Mouse (Mus musculus): Measurements from ENCODE around the gene Stag3.

Stag3 gene

DNA sequence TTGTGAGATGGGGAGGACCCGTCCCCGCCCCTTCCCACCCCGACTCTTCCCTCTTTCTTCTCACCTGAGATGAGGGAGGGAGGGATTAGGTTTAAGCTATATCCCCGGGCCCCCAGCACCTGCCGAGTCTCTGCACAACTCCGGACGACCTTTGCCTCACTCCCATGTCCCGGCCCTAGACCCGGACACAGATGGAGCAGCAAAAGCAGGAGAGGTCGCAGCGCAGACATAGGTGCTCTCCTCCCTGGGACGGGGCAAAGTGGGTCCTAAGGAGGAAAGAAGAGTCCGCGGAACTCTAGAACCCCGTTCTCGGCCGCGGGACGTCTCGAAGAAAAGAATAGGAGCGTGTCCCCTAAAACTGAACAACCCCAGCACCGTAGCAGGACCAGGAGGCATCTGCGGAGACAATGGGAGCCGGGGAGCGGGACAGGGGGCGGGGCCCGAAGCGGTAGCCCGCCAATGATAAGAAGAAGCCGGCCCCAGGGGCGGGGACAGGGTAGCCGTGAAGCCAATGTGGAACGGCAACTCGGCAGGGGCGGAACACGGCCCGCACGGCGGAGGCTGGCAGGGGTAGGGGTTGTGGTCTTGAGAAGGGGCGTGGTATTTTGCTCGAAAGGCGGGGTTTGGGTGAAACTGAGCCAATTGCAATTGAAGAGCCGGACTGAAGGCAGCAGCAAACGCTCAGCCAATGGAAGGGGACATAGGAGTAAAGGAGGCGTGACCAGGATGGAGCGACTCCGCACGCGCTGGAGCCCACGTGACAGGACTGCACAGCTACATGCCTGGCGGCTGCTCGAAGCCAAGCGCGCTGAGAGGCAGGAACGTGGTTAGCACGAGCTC, at the start of gene Stag3, which contains the start of the genes Gm43720 and Gpc2:
TSS of gene Stag3 (plus strand) at position 656 of the 840 bp plus-strand sequence.
TSS of gene Gm43720 (minus strand) at position 374 of the 840 bp plus-strand sequence.
TSS of gene Gpc2 (minus strand) at position 421 of the 840 bp plus-strand sequence.
- peak; percentile 77 for DNase-seq (ENCODE audit: low read depth, low spot score)

DNA sequence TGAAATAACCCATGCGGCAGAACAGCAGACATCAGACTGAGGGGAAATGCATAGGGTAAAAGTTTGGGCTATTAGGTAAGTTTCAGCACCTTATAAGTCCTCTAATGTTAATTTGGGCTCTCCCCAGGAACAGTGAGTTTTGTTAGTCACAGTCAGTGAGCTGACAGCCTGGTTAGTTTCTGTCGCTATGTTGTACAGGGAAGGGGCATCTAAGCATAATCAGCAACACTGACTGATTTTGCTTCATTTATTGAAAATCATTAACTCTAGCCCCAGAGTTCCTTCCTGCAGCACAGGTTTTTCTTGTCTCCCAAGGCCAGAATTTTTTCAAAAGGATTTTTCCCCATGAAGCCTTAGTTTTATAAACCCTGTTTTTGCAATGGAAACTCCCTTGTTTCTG, 46.3 kb upstream of the Stag3 start:
- DNase-seq (ENCODE audit: low read depth, low spot score) = no peak

DNA sequence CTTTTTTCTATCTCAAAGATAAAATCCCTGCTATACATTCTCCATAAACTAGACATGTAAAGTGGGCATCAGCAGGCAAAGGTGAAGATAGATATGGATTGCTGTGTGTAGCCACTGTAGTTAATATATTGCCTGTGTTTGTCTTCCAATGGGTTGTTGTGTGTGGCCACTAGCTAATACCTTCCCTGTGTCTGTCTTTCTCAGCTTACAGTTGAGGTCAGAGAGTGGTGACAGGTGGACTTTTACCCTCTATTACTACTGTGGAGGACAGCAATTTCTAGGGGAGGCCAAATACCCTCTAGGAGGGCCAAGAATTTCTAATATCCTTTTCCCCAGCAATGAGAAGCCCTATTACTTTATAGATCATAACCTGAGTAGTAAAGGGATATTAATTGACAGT, 45.8 kb upstream of the Stag3 start:
- no peak for DNase-seq (ENCODE audit: low read depth, low spot score)

DNA sequence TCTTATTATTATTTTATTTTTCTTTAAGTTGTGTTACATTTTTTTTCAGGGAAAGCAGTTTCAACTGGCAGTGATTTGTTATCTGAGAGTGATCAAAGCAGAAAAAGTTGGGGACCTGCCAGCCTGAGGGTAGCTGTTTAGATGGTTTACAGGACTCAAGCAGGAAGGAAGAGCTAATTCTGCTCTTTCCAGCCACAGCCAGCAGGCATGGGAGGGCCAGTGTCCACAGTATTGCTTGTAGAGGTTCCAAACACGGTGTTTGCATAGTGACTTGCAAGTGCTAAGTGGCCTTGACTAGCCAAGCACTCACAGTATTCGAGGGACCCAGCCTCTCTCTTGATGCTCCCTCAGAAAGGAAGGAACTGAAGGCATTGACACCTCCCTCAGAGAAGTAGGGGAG, 38.5 kb upstream of the Stag3 start:
- DNase-seq (ENCODE audit: low read depth, low spot score) = no peak

DNA sequence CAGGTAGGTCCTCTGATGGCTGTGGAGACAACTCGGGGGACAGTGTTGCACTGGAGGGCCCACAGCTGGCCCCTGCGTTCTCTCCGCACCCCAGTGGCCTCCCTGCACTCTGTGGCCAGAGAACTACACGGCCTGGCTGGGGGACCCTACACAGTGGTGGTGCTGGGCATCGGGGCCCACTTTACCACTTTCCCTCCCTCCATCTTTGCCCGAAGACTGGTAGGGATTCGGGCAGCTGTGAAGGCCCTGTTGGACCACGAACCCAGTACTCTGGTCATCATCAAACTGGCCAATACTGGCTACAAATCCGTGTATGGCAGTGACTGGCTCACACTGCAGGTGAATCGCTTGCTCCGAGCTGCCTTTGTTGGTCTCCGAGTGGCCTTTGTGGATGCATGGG, 28.9 kb upstream of the Stag3 start:
- no peak for DNase-seq (ENCODE audit: low read depth, low spot score)

DNA sequence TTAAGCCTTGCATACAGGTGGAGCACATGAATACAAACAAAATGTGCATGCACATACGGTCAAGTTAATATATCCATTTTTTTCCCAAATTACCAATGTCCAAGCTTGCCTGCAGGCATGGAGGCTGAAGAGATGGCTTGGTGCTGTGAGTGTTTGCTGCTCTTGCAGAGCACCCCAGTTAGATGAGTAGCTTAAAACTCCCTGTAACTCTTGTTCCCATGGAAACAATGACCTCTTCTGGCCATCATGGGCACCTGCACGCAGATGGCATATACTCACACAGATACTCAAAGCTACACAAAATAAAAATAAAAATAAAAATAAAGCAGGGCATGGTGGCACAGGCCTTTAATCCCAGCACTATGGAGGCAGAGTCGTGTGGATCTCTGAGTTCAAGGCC, 27.0 kb upstream of the Stag3 start:
- no peak for DNase-seq (ENCODE audit: low read depth, low spot score)

DNA sequence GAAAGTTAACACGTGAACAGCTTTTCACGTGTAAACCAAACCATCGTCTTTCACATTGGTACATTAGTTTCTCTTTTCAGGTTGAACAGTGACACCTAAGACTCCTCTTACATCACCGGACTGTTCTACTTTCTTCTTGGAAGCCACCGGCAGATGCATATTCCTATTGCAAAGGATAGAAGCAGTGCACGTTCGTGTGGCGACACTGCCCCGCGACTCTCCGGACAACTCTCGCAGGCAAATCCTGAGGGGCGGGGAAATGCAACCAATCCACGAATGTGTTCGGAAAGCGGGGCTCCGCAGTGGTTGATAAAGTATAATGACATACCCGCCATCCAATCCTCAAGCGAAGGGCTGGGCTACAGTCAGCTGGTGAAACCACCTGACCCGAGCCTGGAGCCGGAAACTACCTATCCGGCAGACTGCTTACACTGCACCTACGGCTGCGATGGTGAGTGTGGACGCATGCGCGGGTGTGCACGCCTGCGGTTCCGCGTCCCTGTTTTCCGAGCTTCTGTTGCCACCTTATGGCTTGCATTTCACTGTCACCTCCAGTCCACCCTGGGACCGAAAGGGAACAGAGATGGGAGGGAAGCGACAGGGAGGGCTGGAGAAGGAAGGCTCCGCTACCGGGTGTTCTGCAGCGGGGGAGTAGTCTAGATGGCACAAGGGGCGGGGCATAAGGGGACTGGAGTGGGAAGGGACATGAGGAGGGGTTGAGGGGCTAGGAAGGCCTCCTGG, 24.5 kb upstream of the Stag3 start, which contains the start of gene Lamtor4:
TSS of gene Lamtor4 (plus strand) at position 130 of the 741 bp plus-strand sequence.
- peak; percentile 96 for DNase-seq (ENCODE audit: low read depth, low spot score)

DNA sequence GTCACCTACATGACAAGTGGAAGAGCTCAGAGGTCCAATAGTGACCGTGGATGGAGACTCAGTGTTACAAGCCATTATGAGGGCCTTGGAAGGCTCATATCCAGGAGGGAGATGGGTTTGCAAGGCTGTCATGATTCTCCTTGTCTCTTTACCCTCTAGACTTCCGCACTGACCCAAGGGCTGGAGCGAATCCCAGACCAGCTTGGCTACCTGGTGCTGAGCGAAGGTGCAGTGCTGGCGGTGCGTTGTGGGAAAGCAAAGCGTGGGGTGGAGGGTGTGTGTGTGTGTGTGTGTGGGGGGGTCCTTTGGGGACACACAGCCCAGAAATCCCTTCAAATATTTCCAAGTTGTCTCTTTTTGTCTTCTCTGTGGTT, 24.0 kb upstream of the Stag3 start:
- no peak for DNase-seq (ENCODE audit: low read depth, low spot score)

DNA sequence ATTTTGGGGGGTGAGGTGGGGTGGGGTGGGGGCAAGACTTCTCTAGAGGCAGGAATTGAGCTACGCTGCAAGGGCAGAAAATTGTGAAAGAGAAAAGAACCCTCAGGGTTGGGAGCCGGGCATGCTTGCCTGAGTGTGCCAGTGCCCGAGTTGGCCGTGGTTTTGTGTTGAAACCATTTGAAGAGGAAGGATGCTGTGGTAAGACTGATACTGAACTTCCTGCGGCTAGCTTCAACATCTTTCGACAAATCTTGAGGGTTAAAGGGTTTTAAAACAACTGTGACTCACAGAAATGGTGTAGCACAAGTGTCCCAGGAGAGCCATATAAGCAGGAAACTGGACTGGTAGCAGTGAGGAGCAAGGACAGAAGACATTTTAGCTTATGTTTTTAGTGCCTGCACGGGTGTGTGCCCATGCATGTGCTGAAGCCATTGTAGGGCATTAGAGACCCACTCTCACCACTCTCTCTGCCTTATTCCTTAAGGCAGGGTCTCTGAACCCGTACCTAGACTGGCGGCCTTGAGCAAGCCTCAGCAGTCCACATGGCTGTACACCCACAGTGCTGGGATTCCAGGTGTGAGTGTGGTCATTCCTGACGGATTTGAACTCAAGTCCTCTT, 23.0 kb upstream of the Stag3 start:
- no peak for DNase-seq (ENCODE audit: low read depth, low spot score)

DNA sequence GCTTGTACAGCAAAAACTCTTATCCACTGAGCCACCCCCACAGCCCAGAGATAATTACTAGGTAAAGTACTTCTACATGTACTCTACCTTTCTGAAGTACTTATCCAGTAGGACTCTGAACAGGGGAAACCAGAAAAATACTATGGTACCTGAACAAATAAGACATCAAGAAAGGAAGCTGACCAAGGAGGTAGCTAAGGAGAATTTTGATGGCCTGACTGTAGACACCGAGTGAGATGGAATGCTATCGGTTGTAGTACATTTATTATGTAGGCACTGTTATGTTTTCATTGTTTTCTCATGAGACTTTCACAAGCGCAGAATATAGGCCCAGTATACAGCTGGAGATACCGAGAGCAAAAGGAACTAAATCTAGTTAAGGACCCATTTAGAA, 22.5 kb upstream of the Stag3 start:
- DNase-seq (ENCODE audit: low read depth, low spot score) = no peak

DNA sequence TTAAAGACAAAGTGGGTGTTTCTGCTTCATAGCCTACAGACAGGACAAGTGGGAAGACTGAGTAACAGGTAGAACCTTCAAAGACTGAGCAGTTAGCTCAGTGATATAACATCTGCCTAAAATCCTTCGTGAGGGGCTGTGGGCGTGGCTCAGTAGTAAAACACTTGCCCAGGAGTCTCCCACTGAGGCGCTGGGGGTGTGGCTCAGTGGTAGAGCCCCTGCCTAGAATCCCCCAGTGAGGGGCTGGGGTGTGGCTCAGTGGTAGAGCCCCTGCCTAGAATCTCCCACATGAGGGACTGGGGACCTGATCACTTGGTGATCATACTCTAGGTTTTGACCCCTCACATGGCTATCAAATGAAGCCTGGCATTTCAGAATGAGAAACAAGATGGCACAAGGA, 22.0 kb upstream of the Stag3 start:
- no peak for DNase-seq (ENCODE audit: low read depth, low spot score)

DNA sequence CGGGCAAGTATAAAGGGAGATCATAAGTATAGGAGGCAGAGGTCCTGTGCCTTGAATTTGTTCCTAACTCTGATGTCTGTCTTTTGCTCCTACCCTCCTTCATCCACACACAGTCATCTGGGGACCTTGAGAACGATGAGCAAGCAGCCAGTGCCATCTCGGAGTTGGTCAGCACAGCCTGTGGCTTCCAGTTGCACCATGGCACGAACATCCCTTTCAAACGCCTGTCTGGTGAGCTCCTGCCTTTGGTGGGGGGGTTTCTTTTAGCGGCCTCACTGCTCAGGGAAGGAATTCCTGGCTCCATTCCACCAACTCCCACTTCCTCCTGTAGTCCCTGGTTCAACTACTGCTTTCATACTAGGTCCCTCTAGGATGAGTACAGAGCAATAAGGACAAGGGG, 21.5 kb upstream of the Stag3 start:
- DNase-seq (ENCODE audit: low read depth, low spot score) = no peak

DNA sequence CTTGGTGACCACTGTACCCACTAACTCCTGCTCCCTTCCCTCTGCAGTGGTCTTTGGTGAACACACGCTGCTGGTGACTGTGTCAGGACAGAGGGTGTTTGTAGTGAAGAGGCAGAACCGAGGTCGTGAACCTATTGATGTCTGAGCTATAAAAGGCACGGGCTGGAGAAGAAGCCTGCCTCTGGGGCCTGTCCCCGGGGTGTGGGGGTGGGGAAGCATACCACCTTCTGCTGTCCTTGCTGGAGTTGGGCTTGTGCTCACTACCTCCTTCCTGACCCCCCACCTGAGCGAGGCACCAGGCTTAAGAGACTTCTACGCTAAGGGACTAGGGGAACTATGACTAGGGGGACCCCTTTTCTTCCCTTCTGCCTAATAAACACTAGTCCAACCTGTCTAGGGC, 21.0 kb upstream of the Stag3 start:
- DNase-seq (ENCODE audit: low read depth, low spot score) = no peak

DNA sequence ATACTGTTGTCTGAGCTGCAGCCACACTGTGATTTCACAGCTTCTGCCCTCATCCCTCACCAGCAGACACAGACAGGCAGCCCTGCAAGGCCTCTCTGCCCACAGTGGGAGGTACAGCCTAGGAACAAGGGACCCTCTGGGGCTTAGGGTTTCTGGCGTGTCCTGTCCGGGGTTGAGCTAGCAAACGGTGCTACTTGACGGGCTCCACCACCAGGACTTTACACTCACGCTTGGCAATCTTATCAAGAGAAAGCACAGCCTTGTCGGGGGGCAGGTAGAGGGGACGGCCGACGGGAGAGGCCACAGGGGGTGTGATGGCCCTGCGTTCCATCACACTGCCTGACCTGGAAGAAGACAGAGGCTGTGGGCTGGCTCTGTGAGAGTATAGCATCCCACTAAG, 20.0 kb upstream of the Stag3 start:
- DNase-seq (ENCODE audit: low read depth, low spot score) = no peak

DNA sequence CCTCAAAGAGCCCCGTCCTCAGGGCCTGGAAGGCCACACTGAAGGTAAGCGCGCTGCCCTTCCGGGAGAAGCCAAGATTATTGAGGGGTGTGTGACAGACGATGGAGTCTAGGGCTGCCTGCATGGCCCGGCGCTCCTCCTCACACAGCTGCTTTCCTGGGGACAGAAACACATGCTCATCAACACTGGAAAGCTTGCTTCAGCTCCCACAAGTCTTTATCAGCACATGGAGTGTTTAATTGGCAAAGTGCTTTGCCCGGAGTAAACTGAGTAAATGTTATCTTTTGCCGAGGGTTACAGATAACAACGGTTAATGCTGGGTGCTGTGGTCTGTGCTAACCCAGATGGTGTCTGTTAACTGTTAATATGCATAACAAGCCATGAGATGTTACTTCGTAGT, 19.2 kb upstream of the Stag3 start:
- no peak for DNase-seq (ENCODE audit: low read depth, low spot score)

DNA sequence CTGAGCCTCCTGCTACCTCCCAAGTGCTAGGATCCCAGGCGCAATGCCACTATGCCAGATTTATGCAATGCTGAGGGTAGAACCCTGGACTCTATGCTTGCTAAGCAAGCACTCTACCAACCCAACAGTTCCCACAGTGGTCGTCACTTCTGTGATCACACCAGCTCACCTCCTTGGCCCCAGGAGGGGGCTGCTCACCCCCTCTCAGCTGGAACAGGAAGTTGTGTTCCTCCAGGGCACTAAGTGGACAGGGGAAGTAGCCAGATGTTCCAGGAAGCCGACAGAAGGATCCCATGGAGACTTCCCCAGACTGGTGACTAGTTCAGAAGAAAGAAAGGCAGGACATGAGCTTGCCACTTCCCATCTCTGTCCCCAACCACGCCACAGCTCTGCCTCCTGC, 18.0 kb upstream of the Stag3 start:
- no peak for DNase-seq (ENCODE audit: low read depth, low spot score)

DNA sequence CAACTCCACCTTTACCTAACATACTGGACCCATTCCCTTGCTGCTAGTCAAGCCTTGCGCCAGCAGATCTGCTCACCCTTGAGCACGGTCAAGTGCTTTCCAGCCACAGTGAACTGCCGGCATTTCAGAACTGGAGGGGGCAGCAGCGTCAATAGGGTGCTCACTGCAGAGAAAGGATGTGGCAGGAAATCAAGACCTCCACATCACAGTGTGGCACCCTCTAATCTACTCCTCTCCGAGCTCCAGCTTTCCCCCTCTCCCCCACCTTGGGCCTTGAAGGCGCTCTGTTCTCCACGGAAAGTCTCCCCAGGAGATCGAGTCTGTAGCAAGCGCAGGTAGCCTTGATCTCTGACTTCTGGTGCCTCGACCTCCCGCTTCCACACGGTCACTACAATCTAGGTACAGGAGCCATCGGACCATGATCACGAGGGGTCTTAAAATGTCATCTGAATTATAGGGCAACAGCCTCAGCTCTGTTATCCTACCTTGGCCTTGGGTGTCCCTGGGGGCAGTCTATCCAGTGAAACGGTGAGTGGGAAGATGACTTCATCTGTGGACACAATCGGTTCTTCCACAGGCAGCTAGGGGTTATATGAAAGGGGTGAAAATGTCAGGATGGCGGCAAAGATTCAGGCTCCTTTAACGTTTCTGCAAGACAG, 17.3 kb upstream of the Stag3 start:
- no peak for DNase-seq (ENCODE audit: low read depth, low spot score)

DNA sequence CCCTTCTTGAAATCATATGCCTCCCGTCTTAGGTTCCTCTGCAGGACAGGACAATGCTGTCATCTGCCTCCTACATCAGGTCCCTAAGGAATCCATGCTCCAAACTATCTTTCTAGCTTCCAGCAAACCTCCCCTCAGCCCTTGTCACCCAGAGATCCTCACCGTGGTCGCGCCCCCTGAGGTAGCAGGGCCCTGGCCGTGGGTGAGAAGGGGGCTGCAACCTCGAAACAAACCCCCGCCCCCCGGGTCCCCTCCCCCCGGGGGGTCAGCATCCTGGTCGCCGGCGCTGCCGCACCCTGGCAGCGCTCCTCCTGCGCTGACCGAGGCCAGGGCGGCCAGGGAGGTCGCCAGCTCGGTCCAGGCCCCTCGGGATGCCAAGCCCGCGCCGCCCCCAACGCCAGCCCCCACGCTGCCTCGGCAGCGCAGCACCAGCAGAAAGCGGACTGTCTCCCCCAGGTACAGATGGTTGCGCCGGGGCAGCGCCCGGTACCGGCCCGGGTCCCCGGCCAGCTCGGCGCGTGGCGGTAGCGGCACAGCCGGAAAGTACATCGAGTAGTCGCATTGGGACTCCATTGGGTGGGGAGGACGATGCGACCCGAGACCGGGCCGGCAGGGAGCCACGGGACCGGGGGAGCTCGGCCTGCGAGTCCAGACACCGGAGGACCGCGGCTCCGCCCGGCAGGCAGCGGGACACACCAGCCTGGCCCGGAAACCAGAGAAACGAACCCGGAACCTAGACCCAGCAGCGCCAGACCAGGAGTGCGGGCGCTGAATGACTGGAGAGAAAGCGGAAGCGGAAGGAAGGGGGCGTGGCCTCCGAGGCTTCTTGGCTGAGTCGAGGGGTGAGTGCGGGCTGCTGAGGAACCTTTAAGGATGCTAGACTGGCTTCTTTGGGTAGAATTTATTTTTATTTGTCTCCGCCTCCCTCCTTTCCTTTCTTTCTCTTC, 16.5 kb upstream of the Stag3 start, which contains the start of gene BC037034:
TSS of gene BC037034 (minus strand) at position 774 of the 947 bp plus-strand sequence.
- peak; percentile 80 for DNase-seq (ENCODE audit: low read depth, low spot score)

DNA sequence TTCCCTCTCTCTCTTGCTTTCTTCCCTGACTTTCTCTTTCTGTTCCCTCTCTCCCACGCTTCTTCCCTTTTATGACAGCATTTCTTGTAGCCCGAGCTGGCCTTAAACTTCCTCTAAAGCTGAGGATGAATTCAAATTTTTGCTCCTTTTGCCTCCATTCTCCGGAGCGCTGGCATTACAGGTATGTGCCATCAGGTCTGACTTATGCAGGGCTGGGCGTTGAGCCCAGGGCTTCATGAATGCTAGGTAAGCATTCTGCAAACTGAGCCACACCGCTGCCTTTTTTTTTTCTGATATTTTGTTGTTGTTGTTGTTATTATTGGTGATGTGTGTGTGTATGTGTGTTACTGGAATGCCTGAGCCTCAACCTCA, 15.8 kb upstream of the Stag3 start:
- DNase-seq (ENCODE audit: low read depth, low spot score) = no peak

DNA sequence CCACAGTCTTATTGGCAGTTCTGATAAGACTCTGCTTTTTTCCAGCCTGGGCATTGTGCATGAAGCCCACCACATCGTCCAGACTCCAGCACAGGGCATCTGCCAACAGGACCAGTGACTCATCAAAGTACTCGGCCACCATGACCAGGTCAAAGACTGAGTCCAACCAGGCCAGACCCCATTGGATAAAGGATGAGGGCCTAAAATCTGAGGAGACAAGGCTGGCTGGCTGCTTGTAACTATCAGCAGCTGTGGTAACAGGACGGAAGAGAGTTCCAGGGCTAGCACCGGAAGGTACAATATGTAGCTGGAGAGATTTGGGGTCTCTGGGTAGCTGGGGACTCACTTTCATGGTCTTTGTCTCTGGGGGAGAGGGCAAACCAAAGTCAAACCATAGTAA, 14.3 kb upstream of the Stag3 start:
- no peak for DNase-seq (ENCODE audit: low read depth, low spot score)

DNA sequence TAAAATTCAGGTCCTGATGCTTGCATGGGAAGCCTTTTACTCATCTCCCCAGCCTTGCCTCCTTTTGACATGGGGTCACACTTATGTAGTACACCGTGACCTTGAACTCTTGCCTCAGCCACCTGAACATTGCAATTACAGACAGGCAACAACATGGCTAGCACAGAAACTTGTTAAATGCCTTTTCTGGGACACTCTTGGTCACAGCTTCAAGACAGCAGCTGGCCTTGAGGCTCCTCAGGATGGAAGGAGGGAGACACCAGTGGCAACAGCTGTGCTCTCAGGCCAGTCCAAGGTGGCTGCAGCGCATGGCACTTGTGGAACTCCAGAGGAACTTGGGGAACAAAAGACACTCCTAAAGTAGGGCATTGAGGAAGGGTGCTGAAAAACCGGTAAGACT, 12.9 kb upstream of the Stag3 start:
- no peak for DNase-seq (ENCODE audit: low read depth, low spot score)
